Mouse (Mus musculus) thymus, adult 2 months (tissue): Measurements from ENCODE around the gene H2-DMb1.

Source experiments
- CTCF ChIP-seq: fragments of 200-500 bp; IDR thresholded peaks from 2 replicates; pipeline ENCODE4 v1.5.1; 2012; ENCODE audit warnings: mild to moderate bottlenecking, control low read depth, low read length, moderate library complexity, borderline replicate concordance; ENCODE audit not compliant: control insufficient read depth, poor library complexity, insufficient read depth; ENCODE audit errors: extremely low read depth
- POLR2A ChIP-seq: fragments of 200-500 bp; IDR thresholded peaks from 2 replicates; pipeline ENCODE4 v1.6.1; 2012; ENCODE audit warnings: mild to moderate bottlenecking, low read length, control low read depth, moderate library complexity; ENCODE audit not compliant: control insufficient read depth, poor library complexity, insufficient read depth; ENCODE audit errors: extremely low read depth

DNA sequence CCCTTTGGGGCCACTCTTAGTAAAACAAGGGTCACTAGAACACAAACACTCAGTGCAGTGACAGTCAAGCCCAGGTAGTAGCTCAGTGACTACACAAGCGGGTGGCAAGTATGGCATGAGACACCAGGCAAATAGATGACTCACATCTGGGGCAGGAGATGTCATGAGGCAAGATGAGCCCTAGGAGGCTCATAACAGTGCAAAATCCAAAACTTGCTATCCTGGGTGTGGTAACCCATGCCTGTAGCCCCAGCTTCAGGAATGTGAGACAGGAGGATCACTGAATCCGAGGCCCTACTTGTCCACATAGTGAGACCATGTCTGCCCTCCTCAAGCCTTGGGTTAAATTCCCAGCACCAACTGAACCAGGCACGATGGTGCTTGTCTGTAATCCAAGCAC, 18.4 kb upstream of the H2-DMb1 start:
- TF ChIP-seq CTCF (no peak), POLR2A (no peak)
